Mouse (Mus musculus): ENCODE results near the gene Dpp6.
"Not testable (repeated sequence)": the region's sequence is repeated elsewhere in the genome, so short reads cannot be mapped to it uniquely, and the experiment has no call there.

The Dpp6 gene

GRCm38 (mm10) chr5:27453201-27453845 is 636.3 kb downstream of the Dpp6 start:
- no peak for DNase-seq (ENCODE audit: low read depth in 1 of 2, low spot score in 2 of 2)

GRCm38 (mm10) chr5:27454386-27454785 is 637.4 kb downstream of the Dpp6 start:
- DNase-seq (ENCODE audit: low read depth in 1 of 2, low spot score in 2 of 2), result no peak

GRCm38 (mm10) chr5:27456981-27457380 is 640.0 kb downstream of the Dpp6 start:
- DNase-seq (ENCODE audit: low read depth in 1 of 2, low spot score in 2 of 2), result no peak

- DNase-seq (ENCODE audit: low read depth in 1 of 2, low spot score in 2 of 2), result no peak
Observed at GRCm38 (mm10) chr5:27457686-27458085, 640.7 kb downstream of the Dpp6 start.

- no peak for DNase-seq (ENCODE audit: low read depth in 1 of 2, low spot score in 2 of 2)
Observed at GRCm38 (mm10) chr5:27474964-27475465, 658.0 kb downstream of the Dpp6 start.

GRCm38 (mm10) chr5:27481706-27482105 is 664.7 kb downstream of the Dpp6 start:
- DNase-seq (ENCODE audit: low read depth in 1 of 2, low spot score in 2 of 2), result no peak

GRCm38 (mm10) chr5:27486138-27486537 is 669.1 kb downstream of the Dpp6 start:
- DNase-seq (ENCODE audit: low read depth in 1 of 2, low spot score in 2 of 2), result no peak

- no peak for DNase-seq (ENCODE audit: low read depth in 1 of 2, low spot score in 2 of 2)
Observed at GRCm38 (mm10) chr5:27490942-27491341, 673.9 kb downstream of the Dpp6 start.

- DNase-seq (ENCODE audit: low read depth in 1 of 2, low spot score in 2 of 2), result not testable (repeated sequence)
Observed at GRCm38 (mm10) chr5:27501338-27501737, 684.3 kb downstream of the Dpp6 start, which contains the start of gene Speer4b. Gene Speer4b (minus strand): TSS chr5:27501438.

GRCm38 (mm10) chr5:27518716-27519115 is 701.7 kb downstream of the Dpp6 start:
- DNase-seq (ENCODE audit: low read depth in 1 of 2, low spot score in 2 of 2), result no peak

- DNase-seq (ENCODE audit: low read depth in 1 of 2, low spot score in 2 of 2), result no peak
Observed at GRCm38 (mm10) chr5:27526906-27527305, 709.9 kb downstream of the Dpp6 start.

GRCm38 (mm10) chr5:27544816-27545270 is 727.8 kb downstream of the Dpp6 start:
- DNase-seq (ENCODE audit: low read depth in 1 of 2, low spot score in 2 of 2), result no peak

- DNase-seq (ENCODE audit: low read depth in 1 of 2, low spot score in 2 of 2), result no peak
Observed at GRCm38 (mm10) chr5:27549291-27549690, 732.3 kb downstream of the Dpp6 start.

GRCm38 (mm10) chr5:27565700-27566099 is 748.7 kb downstream of the Dpp6 start:
- no peak for DNase-seq (ENCODE audit: low read depth in 1 of 2, low spot score in 2 of 2)

GRCm38 (mm10) chr5:27587970-27588758 is 771.2 kb downstream of the Dpp6 start:
- no peak for DNase-seq (ENCODE audit: low read depth in 1 of 2, low spot score in 2 of 2)

- DNase-seq (ENCODE audit: low read depth in 1 of 2, low spot score in 2 of 2), result no peak
Observed at GRCm38 (mm10) chr5:27604132-27604531, 787.1 kb downstream of the Dpp6 start.

- DNase-seq (ENCODE audit: low read depth in 1 of 2, low spot score in 2 of 2), result no peak
Observed at GRCm38 (mm10) chr5:27615769-27616168, 798.8 kb downstream of the Dpp6 start.

GRCm38 (mm10) chr5:27621811-27622210 is 804.8 kb downstream of the Dpp6 start:
- no peak for DNase-seq (ENCODE audit: low read depth in 1 of 2, low spot score in 2 of 2)

GRCm38 (mm10) chr5:27623876-27624275 is 806.9 kb downstream of the Dpp6 start:
- DNase-seq (ENCODE audit: low read depth in 1 of 2, low spot score in 2 of 2), result no peak

GRCm38 (mm10) chr5:27632151-27632550 is 815.1 kb downstream of the Dpp6 start:
- no peak for DNase-seq (ENCODE audit: low read depth in 1 of 2, low spot score in 2 of 2)

GRCm38 (mm10) chr5:27635941-27636340 is 818.9 kb downstream of the Dpp6 start:
- DNase-seq (ENCODE audit: low read depth in 1 of 2, low spot score in 2 of 2), result no peak

- DNase-seq (ENCODE audit: low read depth in 1 of 2, low spot score in 2 of 2), result no peak
Observed at GRCm38 (mm10) chr5:27641876-27642275, 824.9 kb downstream of the Dpp6 start.
